Mouse (Mus musculus): ENCODE results near the gene Ucma.

Gene Ucma

GRCm38 (mm10) chr2:5007107-5007506, 31.2 kb downstream of the Ucma start:
- no peak for DNase-seq

GRCm38 (mm10) chr2:5011898-5012490, 36.1 kb downstream of the Ucma start:
- no peak for DNase-seq

- peak; percentile 94 for DNase-seq
These were observed 36.8 kb downstream of the Ucma start, which contains the start of gene Mcm10 for GRCm38 (mm10) chr2:5012491-5013324. Mcm10 (minus strand) TSS chr2:5012791.

- DNase-seq = no peak
These were observed 38.7 kb downstream of the Ucma start for GRCm38 (mm10) chr2:5014616-5015015.

GRCm38 (mm10) chr2:5015527-5015926, 39.6 kb downstream of the Ucma start:
- no peak for DNase-seq

- DNase-seq = no peak
These were observed 41.0 kb downstream of the Ucma start for GRCm38 (mm10) chr2:5016922-5017321.

- DNase-seq = peak; percentile 61
These were observed 43.8 kb downstream of the Ucma start for GRCm38 (mm10) chr2:5019708-5020107.

- no peak for DNase-seq
These were observed 47.4 kb downstream of the Ucma start for GRCm38 (mm10) chr2:5023275-5023674.

- no peak for DNase-seq
These were observed 47.9 kb downstream of the Ucma start for GRCm38 (mm10) chr2:5023699-5024399.

- no peak for DNase-seq
These were observed 49.3 kb downstream of the Ucma start for GRCm38 (mm10) chr2:5025162-5025733.

- no peak for DNase-seq
These were observed 51.1 kb downstream of the Ucma start for GRCm38 (mm10) chr2:5027057-5027456.

GRCm38 (mm10) chr2:5028047-5028446, 52.1 kb downstream of the Ucma start:
- DNase-seq = no peak

GRCm38 (mm10) chr2:5029808-5030207, 53.9 kb downstream of the Ucma start:
- no peak for DNase-seq

GRCm38 (mm10) chr2:5031215-5031614, 55.3 kb downstream of the Ucma start:
- peak; percentile 52 for DNase-seq

- no peak for DNase-seq
These were observed 56.7 kb downstream of the Ucma start for GRCm38 (mm10) chr2:5032665-5033064.

- no peak for DNase-seq
These were observed 57.9 kb downstream of the Ucma start for GRCm38 (mm10) chr2:5033546-5034420.

- no peak for DNase-seq
These were observed 58.9 kb downstream of the Ucma start for GRCm38 (mm10) chr2:5034801-5035200.

- no peak for DNase-seq
These were observed 59.3 kb downstream of the Ucma start for GRCm38 (mm10) chr2:5035241-5035640.

Data from layer of hippocampus, adult 9-11 months (tissue).